Mouse (Mus musculus) cerebral cortex, adult 2 months (tissue): ENCODE measurements around the gene Ino80e.

ENCODE experiments used
- WGBS: fragments of 180-500 bp; shearing (Covaris S2); methylation state at CpG from one replicate; pipeline ENCODE4 v1.1.7; 2018; 5-methylcytosine and 5-hydroxymethylcytosine counted together

Ino80e gene

GRCm38 (mm10) chr7:126862147-126862784 is at the start of gene Ino80e:
Ino80e (minus strand) TSS chr7:126862377.
- under 1% methylated on average over 41 of the region's 41 CpGs for WGBS

- 69% methylated on average over 3 of the region's 3 CpGs for WGBS
These were observed 43.4 kb upstream of the Ino80e start for GRCm38 (mm10) chr7:126905590-126905989.

GRCm38 (mm10) chr7:126899781-126900180 is 37.6 kb upstream of the Ino80e start:
- 98% methylated on average over 7 of the region's 9 CpGs for WGBS

GRCm38 (mm10) chr7:126898102-126898990 is 36.2 kb upstream of the Ino80e start:
- 12% methylated on average over 37 of the region's 37 CpGs for WGBS

GRCm38 (mm10) chr7:126897390-126898101 is 35.4 kb upstream of the Ino80e start:
- WGBS, result 7% methylated on average over 16 of the region's 16 CpGs

- 90% methylated on average over 5 of the region's 5 CpGs for WGBS
These were observed 34.7 kb upstream of the Ino80e start for GRCm38 (mm10) chr7:126896912-126897311.

- 69% methylated on average over 7 of the region's 7 CpGs for WGBS
These were observed 26.7 kb upstream of the Ino80e start for GRCm38 (mm10) chr7:126888852-126889251.

- WGBS, result 90% methylated on average over 5 of the region's 5 CpGs
These were observed 25.1 kb upstream of the Ino80e start for GRCm38 (mm10) chr7:126887281-126887680.

- WGBS, result under 1% methylated on average over 56 of the region's 56 CpGs
These were observed 22.3 kb upstream of the Ino80e start, which contains the start of gene Taok2 for GRCm38 (mm10) chr7:126884286-126885164. Taok2 (minus strand) TSS chr7:126884703.

GRCm38 (mm10) chr7:126883731-126884181 is 21.6 kb upstream of the Ino80e start:
- under 1% methylated on average over 15 of the region's 15 CpGs for WGBS

- 40% methylated on average over 6 of the region's 6 CpGs for whole genome bisulfite sequencing
These were observed 18.9 kb upstream of the Ino80e start for GRCm38 (mm10) chr7:126881040-126881439.

- WGBS, result 97% methylated on average over 1 of the region's 1 CpGs
These were observed 15.1 kb upstream of the Ino80e start for GRCm38 (mm10) chr7:126877239-126877638.

- WGBS, result 96% methylated on average over 2 of the region's 2 CpGs
These were observed 8.3 kb upstream of the Ino80e start for GRCm38 (mm10) chr7:126870520-126870891.

GRCm38 (mm10) chr7:126869780-126870519 is 7.8 kb upstream of the Ino80e start:
- WGBS, result 90% methylated on average over 23 of the region's 23 CpGs

- WGBS, result 76% methylated on average over 12 of the region's 12 CpGs
These were observed 5.8 kb upstream of the Ino80e start for GRCm38 (mm10) chr7:126868003-126868402.

- WGBS, result 95% methylated on average over 2 of the region's 2 CpGs
These were observed 5.4 kb upstream of the Ino80e start for GRCm38 (mm10) chr7:126867534-126867933.

- 52% methylated on average over 6 of the region's 6 CpGs for WGBS
These were observed 1.6 kb upstream of the Ino80e start for GRCm38 (mm10) chr7:126863791-126864190.

GRCm38 (mm10) chr7:126861429-126862130 is 597 bp downstream of the Ino80e start, which contains the start of gene Hirip3:
Hirip3 (plus strand) TSS chr7:126861972.
- under 1% methylated on average over 42 of the region's 42 CpGs for WGBS

- WGBS, result 65% methylated on average over 5 of the region's 5 CpGs
These were observed 1.2 kb downstream of the Ino80e start for GRCm38 (mm10) chr7:126860987-126861386.
